Mouse (Mus musculus) A20 (cell line): ENCODE results near the gene Susd6.
"Not testable (repeated sequence)": the region's sequence is repeated elsewhere in the genome, so short reads cannot be mapped to it uniquely, and the experiment has no call there.

Source experiments
- DNase-seq: peaks from one replicate; pipeline ENCODE4 v3.0.0-alpha.2; 2011; ENCODE audit warnings: low read depth, low spot score

Susd6 gene

DNA sequence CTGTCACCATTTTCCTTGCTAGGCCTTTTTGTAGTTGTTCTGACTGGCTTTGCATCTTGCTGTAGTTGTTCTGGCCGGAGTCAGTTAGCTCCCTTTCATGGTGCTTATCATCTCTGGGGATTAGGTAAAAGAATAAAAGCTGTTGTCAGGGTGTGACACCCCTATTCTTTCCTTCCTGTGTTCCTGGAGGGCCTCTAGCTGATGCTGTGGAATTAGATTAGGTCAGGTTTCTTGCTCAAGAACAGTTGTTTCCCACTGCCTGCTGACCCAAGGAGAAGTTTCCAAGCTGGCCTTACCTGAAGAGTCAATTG is 22.2 kb downstream of the Susd6 start:
- no peak for DNase-seq

DNA sequence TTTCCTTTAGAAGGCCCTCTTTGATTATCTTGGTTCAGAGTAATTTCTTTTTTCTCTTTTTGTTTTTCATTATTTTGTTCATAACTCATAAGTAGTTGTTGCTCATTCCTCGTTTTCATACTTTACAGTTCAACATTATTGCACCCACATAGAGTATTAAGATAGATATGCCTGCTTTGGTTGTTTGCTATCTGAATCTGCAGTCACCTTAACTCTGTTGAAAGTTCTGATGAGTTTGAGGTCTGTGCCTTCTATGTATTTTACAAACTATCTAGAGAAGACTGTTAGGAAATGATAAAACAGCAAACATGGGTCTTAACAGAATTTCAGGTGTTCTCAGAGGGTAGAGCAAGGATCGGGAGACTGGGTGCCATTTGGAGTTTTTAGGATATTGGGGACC is 23.1 kb downstream of the Susd6 start:
- no peak for DNase-seq

DNA sequence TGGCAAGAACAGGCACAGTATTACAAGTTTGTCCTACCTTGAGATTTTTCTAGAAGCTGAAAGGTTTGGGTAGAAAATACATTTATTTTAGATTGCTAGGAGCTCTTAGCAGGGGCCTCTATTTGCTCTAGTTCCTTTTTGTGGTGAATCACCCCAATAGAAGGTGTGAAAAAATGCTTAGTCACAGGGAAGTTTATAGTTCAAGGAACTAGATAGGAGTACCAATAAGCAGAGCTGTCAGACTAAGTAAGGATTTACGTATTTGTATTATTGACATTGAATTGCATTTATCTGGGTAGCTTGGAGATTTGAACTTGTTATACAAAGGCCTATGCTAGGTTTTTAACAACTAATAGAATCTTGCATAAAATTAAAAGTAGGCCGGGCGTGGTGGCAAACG is 23.6 kb downstream of the Susd6 start:
- DNase-seq: no peak

DNA sequence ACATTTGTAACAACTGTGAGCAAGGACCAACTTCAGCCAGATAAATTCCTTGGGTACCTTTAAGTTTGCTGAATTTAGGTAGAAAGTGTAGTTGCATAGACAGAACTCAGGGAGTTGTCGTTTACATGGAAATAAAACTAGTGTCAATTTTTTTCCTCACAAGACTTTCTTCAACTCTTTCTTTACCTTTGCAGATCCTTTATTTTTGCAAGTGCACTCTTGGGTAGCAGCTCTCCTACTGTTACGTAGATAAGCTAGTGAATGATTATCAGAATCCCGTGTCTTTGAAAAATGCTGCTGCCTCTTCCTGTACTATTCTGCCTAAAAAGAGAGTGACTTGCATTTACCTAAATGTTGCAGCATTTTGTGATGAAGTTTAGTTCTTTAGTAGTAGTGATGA is 24.2 kb downstream of the Susd6 start:
- DNase-seq: no peak

DNA sequence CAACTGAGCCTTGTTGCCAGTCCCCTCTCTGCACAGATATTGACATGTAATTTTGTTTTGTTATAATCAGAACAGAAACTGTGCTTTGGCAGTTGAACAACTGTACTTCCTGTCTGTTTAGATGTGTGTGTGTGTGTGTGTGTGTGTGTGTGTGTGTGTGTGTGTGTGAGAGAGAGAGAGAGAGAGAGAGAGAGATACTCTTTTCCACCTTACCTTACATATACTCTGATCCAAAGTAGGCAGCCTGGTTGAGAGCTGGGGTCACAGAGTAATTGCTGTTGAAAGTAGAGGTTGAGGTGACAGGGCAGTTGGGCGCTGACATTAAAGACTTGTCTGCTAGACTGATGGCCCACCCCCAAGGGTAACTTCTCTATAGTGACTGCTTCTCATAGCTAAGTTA is 25.0 kb downstream of the Susd6 start:
- peak; percentile 70 for DNase-seq

DNA sequence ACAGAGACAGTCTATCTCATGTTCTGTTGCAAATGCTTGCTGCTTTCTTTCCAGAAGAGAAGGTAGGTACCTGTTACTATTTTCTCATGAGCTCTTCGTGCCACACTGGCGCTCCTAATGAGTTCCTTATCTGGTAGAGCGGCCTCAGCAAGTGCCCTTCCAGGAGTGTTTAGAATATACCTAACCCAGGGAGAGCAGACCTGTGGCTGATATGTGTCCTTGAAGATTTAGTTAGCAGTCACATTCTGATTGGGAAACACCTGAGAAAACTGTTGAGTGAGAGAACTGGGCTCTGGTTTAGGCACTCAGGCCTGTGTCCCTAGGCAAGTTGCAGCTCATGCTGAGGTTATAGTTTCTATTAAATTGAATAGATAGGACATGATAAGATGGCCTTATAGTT is 25.6 kb downstream of the Susd6 start:
- DNase-seq: peak; percentile 27

DNA sequence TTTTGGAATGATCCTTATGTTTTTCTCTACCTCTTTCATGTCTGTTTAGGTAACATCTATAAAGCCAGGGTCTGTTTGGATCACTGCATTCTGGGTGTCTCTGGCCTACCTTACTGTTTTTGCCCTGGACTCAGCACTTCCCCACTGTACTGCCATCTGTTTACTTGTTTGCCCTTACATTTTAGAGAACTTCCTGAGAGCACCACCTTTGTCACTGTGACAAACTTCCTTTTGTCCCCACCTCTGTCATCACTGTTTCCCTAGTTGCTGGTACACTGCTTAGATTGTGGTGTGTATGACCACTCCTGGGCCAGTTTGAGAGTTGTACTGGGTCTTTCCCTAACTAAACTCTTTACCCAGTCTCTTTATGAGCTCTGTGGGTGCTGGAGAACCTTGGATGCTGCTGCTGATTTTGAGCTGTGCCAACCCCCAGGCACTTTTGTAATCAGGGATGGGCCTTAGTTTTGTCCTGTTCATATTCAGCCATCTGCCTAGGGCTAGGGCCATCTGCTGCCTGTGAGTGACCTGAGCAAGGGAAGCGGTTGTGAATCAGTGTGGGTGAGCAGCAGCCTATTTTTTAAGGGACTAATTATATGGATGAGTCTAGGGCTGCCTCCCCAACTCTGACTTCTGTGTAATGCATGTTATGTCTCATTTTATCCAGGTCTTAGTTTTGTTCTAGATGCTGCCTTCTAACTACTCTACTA is 26.2 kb downstream of the Susd6 start:
- DNase-seq: peak; percentile 43

DNA sequence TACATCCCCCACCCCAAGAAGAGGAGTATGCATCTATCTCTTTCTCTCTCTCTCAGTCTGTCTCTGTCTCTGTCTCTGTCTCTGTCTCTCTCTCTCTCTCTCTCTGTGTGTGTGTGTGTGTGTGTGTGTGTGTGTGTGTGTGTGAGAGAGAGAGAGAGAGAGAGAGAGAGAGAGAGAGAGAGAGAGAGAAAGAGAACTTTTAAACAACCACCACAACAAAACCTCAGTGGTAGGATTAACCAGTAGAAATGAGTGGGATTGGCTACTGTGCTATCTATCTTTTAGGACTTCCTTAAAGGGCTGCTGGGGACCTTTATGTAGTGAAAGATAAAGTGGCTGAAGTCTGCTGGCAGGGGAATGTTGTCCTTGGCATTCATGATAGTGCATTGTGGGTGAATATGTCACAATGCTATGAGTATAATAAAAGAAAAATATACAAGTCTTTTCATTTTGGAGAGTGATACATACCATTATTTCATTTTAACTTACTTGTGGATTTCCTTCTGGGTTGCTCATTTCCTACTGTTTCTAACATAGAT is 27.5 kb downstream of the Susd6 start:
- DNase-seq: no peak

DNA sequence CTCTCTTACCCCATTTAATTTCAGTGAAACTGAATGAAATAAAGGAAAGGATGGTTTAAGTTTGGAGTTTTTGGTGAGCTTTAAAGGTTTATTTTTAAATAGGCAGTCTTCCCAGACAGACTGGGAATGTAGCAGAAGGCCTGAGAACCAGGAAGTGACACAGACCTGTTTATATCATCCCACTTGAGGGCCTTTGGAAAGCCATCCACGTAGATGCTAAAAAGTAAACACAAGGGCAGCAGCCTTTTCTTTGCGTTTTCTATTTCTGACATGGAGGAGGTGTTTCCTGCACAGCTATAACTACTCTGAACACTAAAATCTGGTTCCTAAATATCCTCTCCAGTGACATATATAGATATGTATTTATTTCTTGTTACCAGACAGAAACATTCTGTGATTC is 28.7 kb downstream of the Susd6 start:
- not testable (repeated sequence) for DNase-seq

DNA sequence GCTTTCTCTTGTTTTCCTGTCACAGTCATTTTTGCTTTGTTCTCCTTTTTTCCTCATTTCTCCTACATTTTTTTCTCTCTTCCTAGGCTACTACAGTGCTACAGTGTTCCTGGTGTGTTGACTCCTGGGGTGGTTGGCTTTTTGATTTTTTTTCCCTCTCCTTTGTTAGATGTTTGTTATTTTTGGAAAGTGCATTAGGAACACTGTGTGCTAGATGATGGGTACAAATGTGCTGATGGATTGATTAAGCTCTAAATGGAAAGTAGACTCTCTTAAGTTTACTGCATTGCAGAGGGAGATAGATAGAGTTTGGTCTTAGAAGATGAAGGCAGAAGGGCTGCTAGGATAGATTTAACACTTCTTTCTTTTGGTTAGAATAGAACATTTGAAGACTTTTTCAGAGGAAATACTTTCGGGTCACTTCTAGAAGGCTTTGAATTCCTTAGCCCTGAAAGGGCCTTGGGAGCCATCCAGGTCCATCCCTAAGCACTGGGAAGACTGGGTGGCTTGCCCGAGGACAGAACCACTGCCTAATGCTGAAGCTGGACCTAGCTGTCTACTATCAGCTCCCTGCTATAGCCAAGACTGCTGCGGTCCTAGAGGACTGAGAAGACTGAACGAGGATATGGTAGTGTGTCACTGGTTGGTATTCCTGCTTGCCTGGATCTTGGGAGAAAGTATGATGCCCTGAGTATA is 31.1 kb downstream of the Susd6 start:
- no peak for DNase-seq

DNA sequence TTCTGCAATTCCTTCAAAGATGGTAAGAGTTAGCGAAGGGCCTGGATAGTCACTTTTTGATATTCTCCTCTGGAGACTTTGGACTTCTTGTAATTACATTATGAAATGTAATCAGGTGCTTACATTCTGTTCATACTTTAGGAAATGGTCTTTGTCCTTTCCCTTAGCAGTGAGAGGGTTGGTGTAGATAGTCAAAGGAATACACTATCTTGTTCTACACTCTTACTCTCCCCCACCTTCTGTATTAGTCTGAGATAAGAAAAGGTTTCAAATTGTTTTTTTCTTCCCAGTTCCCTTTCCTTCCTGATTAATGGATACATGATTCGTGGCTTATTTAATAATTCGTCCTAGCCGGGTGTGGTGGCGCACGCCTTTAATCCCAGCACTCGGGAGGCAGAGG is 32.2 kb downstream of the Susd6 start:
- no peak for DNase-seq

DNA sequence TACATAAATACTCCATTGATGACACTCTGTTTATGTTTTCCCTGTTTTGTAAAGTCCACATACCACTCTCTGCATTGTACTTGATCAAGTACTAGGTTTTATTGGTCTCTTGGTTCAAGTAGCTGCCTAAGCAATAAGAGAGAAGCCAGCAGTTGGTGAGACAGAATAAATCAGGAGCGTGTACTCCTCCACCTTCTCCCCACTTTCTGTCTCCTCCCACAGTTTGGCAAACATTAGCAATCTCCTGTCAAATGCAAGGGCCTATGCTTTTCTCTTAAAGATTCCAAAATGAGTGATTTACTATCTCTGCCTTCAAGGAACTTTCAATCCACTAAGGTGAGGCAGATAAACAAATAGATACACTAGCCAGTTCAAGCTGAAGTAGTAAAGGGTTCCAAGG is 33.9 kb downstream of the Susd6 start:
- no peak for DNase-seq

DNA sequence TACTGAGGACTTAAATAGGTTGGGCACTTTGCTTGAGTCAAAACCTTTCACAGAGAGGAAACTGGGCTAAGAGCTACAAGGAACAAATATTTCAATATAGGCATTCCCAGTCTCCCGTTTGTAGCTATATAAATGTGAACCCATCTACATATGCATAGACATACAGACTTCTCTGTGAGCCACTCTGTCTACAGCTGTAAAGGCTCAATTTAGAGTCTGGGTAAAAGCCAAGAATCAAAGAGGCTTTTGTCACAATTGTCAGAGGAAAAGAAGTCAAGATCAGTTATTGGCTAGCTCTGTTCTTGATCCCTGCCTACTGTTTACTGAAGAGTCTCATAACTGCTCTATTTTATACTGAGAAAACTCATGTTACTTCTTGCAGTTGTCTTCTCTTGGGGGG is 36.1 kb downstream of the Susd6 start:
- DNase-seq: no peak

DNA sequence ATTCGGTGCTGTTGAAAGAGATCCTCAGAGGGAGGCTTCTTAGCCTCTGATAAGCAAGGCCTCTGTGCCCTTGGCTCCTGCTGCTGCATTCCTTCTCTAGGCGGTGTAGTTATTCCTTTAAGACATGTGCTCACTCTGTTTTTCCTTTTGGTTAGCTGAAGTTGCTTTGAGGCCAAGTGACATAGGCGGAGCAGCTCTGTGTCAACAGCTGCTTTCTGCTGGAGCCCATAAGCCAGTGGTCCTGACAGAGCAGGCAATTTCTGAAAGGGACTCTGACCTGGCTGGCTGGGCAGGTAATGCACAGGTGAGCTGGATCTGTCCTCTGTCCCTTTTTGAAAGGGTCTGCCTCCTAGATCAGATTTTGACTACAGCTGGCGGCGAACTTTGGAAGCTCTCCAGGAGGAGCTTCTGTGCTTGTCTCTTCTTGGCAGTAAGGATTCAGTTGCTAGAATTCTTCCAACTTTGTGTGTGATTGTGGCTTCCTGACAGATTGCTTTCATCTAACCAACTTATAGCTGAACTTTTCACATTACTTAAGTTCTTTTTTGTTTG is 37.2 kb downstream of the Susd6 start:
- DNase-seq: no peak

DNA sequence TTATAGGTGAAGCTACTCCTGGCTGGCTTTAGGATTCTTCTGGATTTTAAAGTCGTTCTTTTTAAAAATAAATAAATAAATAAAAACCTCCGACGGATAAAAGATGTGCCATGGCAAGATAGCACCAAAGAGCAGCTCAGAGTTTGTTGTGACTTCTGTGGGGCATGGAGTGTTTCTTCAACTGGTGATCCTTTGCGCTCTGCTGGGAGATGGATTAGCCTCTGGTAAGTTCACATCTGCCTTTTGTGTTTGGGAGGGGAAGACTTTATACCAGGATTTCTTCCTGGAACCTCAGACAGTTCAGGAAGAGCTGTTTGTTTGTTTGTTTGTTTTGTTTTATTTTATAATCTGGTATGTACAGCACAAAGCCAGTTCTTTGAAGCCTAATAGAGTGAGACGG is 37.7 kb downstream of the Susd6 start:
- DNase-seq: no peak

DNA sequence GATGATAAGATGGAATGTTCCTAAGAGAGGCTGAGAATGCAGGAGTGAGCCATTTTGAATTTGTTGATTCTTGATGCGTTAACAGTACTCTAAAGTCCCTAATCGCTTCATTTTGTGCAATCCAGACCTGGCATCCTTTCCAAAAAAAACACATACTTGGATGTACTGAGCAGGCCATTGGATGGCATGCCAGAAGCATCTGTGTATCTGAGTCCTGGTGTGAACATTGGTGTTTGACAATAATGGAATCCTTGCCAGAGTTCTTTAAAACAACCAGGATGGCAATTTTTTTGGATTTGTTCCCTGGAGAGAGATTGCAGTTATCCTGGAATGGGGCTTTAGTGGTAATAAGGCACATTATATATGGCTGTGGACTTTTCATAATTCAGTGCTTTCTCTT is 38.6 kb downstream of the Susd6 start:
- no peak for DNase-seq

DNA sequence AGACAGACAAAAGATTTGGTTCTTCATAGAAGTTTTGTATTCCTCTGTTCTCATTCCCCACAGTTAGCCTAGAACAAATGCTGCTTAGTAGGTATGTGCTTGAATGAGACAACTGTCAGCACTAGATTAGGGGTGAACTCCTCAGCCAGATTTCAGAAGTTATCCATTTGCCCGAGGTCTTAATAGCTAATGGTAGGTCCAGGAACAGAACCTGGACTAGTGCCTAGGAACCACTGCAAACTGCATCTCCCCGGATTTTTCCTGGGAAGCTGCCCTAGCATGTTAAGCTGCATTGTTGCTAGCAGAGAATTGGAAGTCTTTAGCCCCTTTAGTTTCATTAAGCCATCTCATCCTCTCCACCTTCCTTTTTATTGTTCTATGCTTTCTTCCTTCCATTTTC is 39.9 kb downstream of the Susd6 start:
- DNase-seq: no peak

DNA sequence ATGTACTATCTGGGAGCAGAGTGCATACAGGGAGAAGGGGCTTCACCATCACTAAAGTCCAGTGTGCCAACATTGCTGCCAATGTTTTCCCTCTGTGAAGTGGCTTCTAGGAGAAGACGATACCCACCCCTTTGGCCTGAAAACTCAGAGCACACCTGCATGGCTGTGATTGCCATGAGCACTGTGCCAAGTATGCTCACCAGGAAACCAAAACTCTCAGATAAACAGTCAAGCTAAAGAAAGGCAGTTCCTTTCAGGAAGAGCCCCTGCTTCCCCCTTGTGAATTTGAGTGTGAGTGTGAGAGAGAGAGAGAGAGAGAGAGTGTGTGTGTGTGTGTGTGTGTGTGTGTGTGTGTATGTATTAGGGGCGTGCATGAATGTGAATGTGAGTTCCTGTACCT is 40.5 kb downstream of the Susd6 start:
- no peak for DNase-seq

DNA sequence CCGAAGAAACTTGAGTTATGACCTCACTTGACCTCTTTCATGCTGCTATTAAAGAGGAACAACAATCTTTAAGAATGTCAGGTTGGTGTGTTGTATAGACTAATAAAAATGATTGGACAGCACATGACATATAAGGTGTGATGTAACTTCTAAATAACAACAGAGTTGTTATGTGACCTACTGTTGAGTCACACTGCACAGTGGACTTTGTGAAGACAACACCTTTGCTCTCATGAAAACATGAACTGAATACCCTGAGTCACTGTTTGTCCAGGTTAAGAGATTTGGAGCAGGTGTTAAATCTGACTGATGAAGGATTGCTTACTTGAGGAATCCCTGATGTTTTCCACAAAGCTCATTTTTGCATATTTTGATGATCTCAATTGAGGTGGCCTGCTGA is 42.0 kb downstream of the Susd6 start:
- no peak for DNase-seq

DNA sequence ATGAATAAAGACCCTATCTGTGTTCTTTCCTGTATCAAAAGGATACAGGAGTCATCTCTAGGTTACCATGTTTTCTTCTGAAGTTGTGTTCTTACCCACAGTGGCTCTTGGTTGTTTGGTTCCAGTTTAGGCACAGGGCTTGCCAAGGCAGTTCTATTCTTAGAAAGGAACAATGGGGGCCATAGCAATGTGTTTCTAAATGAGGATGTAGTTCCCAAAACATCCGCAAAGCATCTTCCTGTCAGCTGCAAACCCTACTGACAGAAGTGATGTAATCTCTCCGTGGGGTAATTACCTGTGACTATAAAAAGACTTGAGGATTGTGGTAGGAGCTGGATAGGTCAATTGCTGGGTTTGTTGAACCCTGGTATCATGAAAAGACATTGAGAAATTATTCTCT is 43.2 kb downstream of the Susd6 start:
- no peak for DNase-seq

DNA sequence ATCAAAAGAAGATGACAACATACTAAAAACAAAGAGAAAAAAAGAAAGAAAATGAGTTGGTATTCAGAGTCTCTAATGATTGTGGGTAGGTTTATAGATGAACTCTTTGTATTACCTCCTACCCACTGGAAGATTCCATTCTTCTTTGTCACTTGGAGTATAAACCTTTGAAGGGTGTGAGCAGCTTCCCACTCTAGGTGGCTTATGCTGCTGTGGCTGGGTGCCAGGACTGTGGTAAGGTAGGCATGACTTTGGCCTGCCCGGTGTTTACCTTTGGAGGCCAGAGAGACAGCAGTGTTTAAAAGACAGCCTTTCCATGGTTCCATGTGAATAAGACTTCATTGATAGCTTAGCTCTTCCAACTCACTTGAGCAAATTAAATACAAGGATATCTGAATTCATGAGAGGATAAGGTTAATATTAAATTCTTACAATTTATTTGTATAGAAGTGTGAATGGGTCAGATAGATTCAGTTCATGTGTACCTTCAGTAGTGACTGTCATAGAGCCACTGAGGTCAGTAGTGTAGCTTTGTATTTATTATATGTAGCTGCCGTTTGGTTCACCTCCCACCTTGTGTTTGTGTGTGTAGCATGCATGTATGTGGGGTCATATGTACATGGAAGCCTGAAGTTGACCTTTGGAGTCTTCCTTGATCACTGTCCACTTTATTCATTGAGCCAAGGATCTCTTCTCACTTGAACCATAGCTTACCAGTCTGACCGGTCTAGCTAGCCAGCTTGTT is 44.0 kb downstream of the Susd6 start:
- no peak for DNase-seq

DNA sequence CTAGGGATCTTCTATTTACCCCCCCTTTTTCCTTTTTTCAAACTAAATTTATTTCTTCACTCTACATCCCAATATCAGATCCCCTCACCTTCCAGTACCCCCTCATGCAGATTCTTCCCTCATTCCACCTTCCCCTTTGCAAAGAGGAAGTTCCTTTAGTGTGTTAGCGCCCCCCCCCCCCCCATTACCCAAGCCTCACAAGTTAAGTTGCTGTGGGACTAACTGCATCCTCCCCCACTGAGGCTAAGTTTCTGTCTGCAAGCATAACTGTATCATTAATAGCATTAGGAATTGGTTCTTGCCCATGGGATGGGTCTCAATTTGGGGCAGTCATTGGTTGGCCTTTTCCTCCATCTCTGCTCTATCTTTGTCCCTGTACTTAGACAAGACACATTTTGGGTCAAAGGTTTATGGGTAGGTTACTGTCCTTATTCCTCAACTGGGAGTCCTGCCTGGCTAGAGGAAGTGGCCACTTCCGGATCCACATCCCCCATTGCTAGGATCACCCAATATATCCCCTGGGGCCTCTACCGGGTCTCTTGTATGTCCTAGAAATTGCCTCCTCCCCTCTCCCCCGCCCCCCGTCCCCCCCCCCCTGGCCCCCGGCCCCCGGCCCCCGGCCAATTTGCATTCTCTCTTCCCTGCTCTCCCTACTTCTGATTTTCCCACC is 44.7 kb downstream of the Susd6 start:
- no peak for DNase-seq
